Mouse (Mus musculus) urinary bladder, adult 18-20 months (tissue): ENCODE measurements around the gene Mgme1.

Experiments used
- DNase-seq, 2 experiments: peaks; one replicate each; pipeline ENCODE4 v3.0.0; 2022; ENCODE audit warnings: low spot score in 2 of 2, mixed read lengths in 2 of 2

The Mgme1 gene

GRCm38 (mm10) chr2:144305721-144306294 lies 35.3 kb downstream of the Mgme1 start:
- no peak for DNase-seq

- DNase-seq, result no peak
Observed at GRCm38 (mm10) chr2:144308561-144308960, 38.1 kb downstream of the Mgme1 start.

DNA sequence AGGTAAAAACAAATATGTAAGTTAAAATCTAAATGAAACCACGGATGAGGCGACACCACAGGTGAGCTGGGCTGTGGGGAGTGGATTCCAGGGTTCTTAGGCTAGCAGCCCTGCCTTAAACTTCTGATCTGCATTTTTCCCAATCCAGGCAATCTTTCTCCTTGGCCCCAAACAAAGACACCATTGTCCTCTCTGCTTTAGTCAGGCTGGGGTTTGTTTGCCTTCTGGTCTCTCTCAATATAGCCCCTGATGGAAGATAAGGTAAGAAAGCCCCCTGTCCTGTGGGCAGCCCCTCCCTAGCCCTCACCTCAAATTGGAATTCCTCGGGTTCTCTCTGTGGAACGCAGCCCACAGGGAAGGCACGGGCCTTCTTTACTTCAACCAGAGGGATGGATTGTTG lies 39.8 kb downstream of the Mgme1 start:
- no peak for DNase-seq

DNA sequence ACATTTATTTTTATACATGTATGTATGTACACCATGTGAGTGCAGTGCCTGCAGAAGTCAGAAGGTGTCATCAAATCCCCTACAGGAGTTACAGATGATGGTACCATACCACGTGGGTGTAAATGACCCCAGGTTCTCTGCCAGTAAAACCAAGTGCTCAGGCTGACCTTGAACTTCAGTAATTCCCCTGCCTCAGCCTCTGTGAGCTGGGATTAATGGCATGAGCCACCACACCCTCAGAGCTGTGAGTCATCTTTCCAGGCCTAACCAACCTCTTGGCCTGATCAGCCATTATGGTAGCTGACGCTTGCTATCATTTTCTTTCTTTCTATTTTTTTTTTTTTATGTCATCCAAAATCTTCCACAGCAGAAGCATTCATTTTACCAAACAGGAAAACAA lies 40.9 kb downstream of the Mgme1 start:
- DNase-seq, result no peak

DNA sequence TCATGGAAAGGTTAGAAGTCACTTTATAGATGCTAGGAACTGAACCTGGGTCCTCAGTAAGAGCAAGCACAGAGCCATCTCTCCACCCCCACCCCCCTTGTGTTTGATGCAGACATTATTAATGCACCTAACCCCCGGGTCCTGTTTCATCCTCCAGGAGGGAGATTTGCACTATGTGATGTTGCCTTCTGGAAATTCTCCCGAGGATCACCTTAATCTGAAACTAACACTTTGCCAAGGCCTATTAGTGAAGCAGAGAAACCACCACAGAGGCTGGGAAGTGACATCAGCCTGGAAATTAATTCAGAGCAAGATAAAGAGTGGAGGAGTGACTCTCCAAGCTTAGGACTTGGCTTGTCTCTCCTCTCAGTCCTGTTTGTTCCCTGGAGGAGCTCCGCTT lies 53.8 kb downstream of the Mgme1 start:
- no peak for DNase-seq

DNA sequence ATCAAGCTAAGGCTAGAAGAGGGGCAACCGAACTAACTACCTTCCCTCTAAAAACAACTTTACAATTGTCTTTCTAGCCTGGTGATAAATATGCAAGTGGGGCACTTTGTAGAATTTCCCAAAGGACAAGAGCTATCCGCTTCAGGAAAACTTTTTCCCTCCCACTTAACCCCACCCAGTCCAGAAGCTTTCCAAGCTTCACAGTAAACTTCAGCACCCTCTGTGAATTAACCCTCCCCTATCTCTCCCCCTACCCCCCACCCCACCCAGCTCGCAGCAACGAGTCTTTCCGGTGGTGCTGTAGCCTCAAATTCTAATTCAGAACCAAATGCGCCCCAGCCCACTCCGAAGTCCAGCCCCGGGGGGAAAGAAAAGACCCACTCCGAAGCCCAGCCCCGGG lies 59.0 kb downstream of the Mgme1 start:
- DNase-seq, result no peak

DNA sequence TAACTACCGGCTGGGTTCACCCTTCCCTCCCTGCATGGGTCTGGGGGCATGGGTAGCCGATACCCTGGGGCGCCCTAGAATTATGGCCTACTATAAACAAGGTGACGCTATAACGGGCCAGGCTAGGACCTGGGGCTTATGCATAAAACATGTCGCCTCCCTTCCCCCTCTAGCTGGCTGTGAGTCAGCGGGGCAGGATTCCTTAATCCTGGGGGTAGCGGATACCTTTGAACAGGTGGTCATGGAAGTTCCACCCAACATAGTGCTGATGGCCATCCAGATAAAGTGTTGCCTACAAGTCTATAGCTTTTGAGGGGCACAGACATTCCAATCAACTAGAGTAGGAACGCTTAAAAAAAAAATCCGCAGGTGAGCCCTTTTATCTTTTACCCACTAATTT lies 59.5 kb downstream of the Mgme1 start:
- DNase-seq, result no peak

- peak; percentile 13 to 37 for DNase-seq
Observed at GRCm38 (mm10) chr2:144330352-144330959, 60.0 kb downstream of the Mgme1 start.
